Mouse (Mus musculus): ENCODE data around the gene Stk17b.

GRCm38 (mm10) chr1:53736583-53736982, 48.4 kb downstream of the Stk17b start:
- no peak for TF ChIP-seq POLR2A (IDR thresholded peaks at IDR 0.05; ENCODE audit: control insufficient read depth in 1 of 2, insufficient read depth in 1 of 2, low read depth in 1 of 2, low read length in 2 of 2, poor library complexity in 1 of 2)
- no peak for TF ChIP-seq CTCF (IDR thresholded peaks at IDR 0.05 in 2 of 3, conservative IDR thresholded peaks at IDR 0.05 in 1 of 3; ENCODE audit: control insufficient read depth in 1 of 3, insufficient read depth in 1 of 3, low read depth in 2 of 3, low read length in 3 of 3, poor library complexity in 1 of 3, severe bottlenecking in 1 of 3)
- TF ChIP-seq EP300 (IDR thresholded peaks at IDR 0.05; ENCODE audit: low read depth in 1 of 2, low read length in 2 of 2), result no peak
